Mouse (Mus musculus) kidney, adult 2 months (tissue): ENCODE results near the gene Sfmbt2. TPM values are rescaled to one million over a fixed set of nuclear protein-coding genes. Genes with fewer than 3 reads are reported as not detected.

Experiments used
- DNase-seq: peaks from one replicate; pipeline ENCODE4 v3.0.0; 2021
- H3K27ac ChIP-seq: fragments of 200-500 bp; 2 replicates; pipeline ENCODE4 v1.5.1; 2012; ENCODE audit warnings: low read depth, low read length, control low read depth, inconsistent platforms; ENCODE audit not compliant: insufficient read depth
- H3K27me3 ChIP-seq: fragments of 200-500 bp; replicated peaks from 2 replicates; pipeline ENCODE4 v1.6.1; 2012; ENCODE audit warnings: mild to moderate bottlenecking, moderate library complexity, low read length, inconsistent platforms; ENCODE audit not compliant: control insufficient read depth, insufficient read depth
- H3K36me3 ChIP-seq: fragments of 200-500 bp; 2 replicates; pipeline ENCODE4 v1.6.1; 2012; ENCODE audit warnings: mild to moderate bottlenecking, moderate library complexity, low read length, inconsistent platforms; ENCODE audit not compliant: control insufficient read depth, insufficient read depth
- H3K4me1 ChIP-seq: fragments of 200-500 bp; 2 replicates; pipeline ENCODE4 v1.6.1; 2011; ENCODE audit warnings: low read length; ENCODE audit not compliant: control insufficient read depth, insufficient read depth
- H3K4me3 ChIP-seq: fragments of 200-500 bp; 2 replicates; pipeline ENCODE4 v1.5.1; 2011; ENCODE audit warnings: mild to moderate bottlenecking, low read depth, low read length, control low read depth; ENCODE audit not compliant: insufficient read depth
- CTCF ChIP-seq: fragments of 200-500 bp; conservative IDR thresholded peaks from 2 replicates; pipeline ENCODE4 v1.5.1; 2011; ENCODE audit warnings: low read depth, mild to moderate bottlenecking, control low read depth, low read length, moderate library complexity, mixed read lengths; ENCODE audit not compliant: insufficient read depth, insufficient read length
- POLR2A ChIP-seq: fragments of 200-500 bp; IDR thresholded peaks from one replicate; pipeline ENCODE4 v1.6.1; 2011; ENCODE audit warnings: low read depth, low read length, control low read depth
- whole genome bisulfite sequencing: fragments of 180-500 bp; shearing (Covaris S2); methylation state at CpG from one replicate; pipeline ENCODE4 v1.1.7; 2018; 5-methylcytosine and 5-hydroxymethylcytosine counted together
- polyA plus RNA-seq: library from polyadenylated mRNA; depleted of rRNA; stranded (reverse); fragments of >200 nt; gene quantifications from 2 replicates; pipeline ENCODE4 v1.2.3, GENCODE M21; 2012; rRNA removed

Sfmbt2 gene
- polyA plus RNA-seq: 0.07 and 0.16 TPM in 2 replicates

GRCm38 (mm10) chr2:10370176-10370575, at the start of gene Sfmbt2:
TSS of gene Sfmbt2 (plus strand) at chr2:10370510.
- peaks cover 7% of the 10 kb centered on the region for H3K27me3 ChIP-seq
- H3K36me3 ChIP-seq: no peaks in the 10 kb centered on the region
- WGBS: 5% methylated on average over 10 of the region's 10 CpGs
- TF ChIP-seq POLR2A (no peak), CTCF (no peak)
- no peak within 1 kb of the TSS for H3K27ac ChIP-seq
- DNase-seq: no peak
- H3K4me1 ChIP-seq: no peaks in the 10 kb centered on the region
- H3K4me3 ChIP-seq: no peak within 1 kb of the TSS

- WGBS: 20% methylated on average over 6 of the region's 6 CpGs
- no peaks in the 10 kb centered on the region; the same call in 1 of the 2 replicates for H3K27me3 ChIP-seq
- H3K4me3 ChIP-seq: no peak overlapping the region
- DNase-seq: no peak
- no peaks in the 10 kb centered on the region for H3K4me1 ChIP-seq
- no peaks in the 10 kb centered on the region for H3K36me3 ChIP-seq
- no peak overlapping the region for H3K27ac ChIP-seq
- TF ChIP-seq CTCF: no peak
- TF ChIP-seq POLR2A: no peak
Observed at GRCm38 (mm10) chr2:10321093-10321492, 49.2 kb upstream of the Sfmbt2 start.

DNA sequence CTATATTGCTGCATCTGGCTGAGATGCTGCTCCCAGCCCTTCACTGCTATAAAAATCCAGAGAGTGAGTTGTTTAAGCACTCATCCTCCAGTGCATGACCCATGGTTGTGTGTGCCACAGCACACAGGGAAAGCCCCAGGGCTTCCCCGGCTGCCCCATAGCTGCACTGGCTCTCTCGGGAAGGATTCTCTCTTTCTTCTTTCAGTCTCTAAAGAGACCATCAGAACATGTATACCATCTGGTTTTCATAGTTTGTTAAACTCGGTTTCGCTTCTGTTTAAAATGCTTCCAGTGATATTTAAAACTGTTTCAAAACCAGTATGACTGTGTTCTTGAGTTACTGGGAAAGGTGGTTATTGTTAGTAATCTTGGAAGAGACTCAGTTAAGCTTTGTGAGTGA, 47.1 kb upstream of the Sfmbt2 start:
- Histone ChIP-seq H3K36me3 (no peaks in the 10 kb centered on the region), H3K27ac (no peak overlapping the region)
- WGBS: 84% methylated on average over 4 of the region's 4 CpGs

GRCm38 (mm10) chr2:10324980-10325379, 45.3 kb upstream of the Sfmbt2 start:
- no peaks in the 10 kb centered on the region for H3K4me1 ChIP-seq
- H3K27me3 ChIP-seq: no peaks in the 10 kb centered on the region; the same call in 1 of the 2 replicates
- no peaks in the 10 kb centered on the region for H3K36me3 ChIP-seq
- H3K27ac ChIP-seq: no peak overlapping the region
- no peak overlapping the region for H3K4me3 ChIP-seq
- TF ChIP-seq CTCF: no peak
- TF ChIP-seq POLR2A: no peak
- WGBS: 58% methylated on average over 4 of the region's 4 CpGs
- no peak for DNase-seq

More for the DNA sequence above, 47.1 kb upstream of the Sfmbt2 start:
- TF ChIP-seq POLR2A: no peak
- no peak for TF ChIP-seq CTCF
- Histone ChIP-seq H3K27me3 (no peaks in the 10 kb centered on the region; the same call in 1 of the 2 replicates), H3K4me1 (no peaks in the 10 kb centered on the region), H3K4me3 (no peak overlapping the region)
- DNase-seq: no peak

DNA sequence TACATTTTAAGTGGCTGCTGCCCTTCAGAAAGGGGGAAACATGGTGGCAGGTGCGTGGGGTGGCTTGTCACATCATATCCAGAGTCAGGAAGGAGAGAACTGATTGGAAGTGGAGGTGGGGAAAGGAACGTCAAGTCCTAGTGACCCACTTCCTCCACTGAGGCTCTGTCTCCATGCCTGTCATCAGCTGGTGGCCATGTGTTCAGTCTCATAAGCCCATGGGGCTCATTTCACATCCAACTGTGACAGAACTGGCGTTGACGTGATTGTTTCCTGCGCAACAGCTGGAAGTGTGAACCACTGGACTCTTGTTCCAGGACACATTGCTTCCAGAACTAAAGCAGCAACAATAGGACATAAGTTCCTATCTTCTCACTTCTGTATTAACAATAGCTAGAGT, 40.1 kb upstream of the Sfmbt2 start:
- Histone ChIP-seq H3K27me3 (no peaks in the 10 kb centered on the region), H3K4me3 (no peak overlapping the region), H3K4me1 (no peaks in the 10 kb centered on the region), H3K27ac (no peak overlapping the region), H3K36me3 (no peaks in the 10 kb centered on the region)
- no peak for TF ChIP-seq POLR2A
- no peak for TF ChIP-seq CTCF
- DNase-seq: no peak
- 69% methylated on average over 5 of the region's 5 CpGs for WGBS

- no peaks in the 10 kb centered on the region for H3K27me3 ChIP-seq
- 39% methylated on average over 6 of the region's 6 CpGs for WGBS
- no peak overlapping the region for H3K27ac ChIP-seq
- H3K4me1 ChIP-seq: no peaks in the 10 kb centered on the region
- H3K4me3 ChIP-seq: no peak overlapping the region
- H3K36me3 ChIP-seq: no peaks in the 10 kb centered on the region
- TF ChIP-seq CTCF (no peak), POLR2A (no peak)
- DNase-seq: no peak
Observed at GRCm38 (mm10) chr2:10334299-10334698, 36.0 kb upstream of the Sfmbt2 start.

DNA sequence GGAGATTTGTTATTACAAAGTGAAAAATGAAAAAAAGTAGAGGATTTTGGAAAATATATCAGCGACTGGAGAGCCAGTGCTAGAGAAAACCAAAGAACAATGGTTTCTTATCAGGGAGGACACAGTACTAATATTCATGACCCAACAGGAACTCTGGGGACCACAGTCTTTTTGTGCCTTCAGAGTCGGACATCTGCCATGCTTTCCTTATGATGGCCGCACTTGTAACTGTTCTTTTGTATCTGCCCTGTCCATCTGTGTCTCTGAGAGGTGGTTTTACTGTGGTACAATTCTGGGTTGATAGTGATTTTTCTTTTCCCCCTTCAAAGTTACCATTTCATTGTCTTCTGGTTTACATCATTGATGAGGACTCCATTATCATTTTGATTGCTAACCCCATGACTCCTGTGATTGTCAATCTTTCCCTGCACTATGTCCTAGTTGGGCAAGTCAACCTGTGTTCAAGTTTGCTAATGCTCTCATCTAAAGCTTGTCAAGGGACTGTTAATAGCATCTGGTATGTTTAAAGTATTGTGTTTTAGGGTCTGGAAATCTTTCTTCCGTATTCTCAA, 35.2 kb upstream of the Sfmbt2 start:
- WGBS: 63% methylated on average over 4 of the region's 4 CpGs
- H3K36me3 ChIP-seq: no peaks in the 10 kb centered on the region

More for the DNA sequence above, 35.2 kb upstream of the Sfmbt2 start:
- no peak for TF ChIP-seq POLR2A
- TF ChIP-seq CTCF: no peak
- no peak for DNase-seq
- H3K27me3 ChIP-seq: no peaks in the 10 kb centered on the region
- H3K27ac ChIP-seq: no peak overlapping the region
- H3K4me1 ChIP-seq: no peaks in the 10 kb centered on the region
- H3K4me3 ChIP-seq: no peak overlapping the region
